Mouse (Mus musculus): Measurements from ENCODE around the gene Gm42878.

The Gm42878 gene

DNA sequence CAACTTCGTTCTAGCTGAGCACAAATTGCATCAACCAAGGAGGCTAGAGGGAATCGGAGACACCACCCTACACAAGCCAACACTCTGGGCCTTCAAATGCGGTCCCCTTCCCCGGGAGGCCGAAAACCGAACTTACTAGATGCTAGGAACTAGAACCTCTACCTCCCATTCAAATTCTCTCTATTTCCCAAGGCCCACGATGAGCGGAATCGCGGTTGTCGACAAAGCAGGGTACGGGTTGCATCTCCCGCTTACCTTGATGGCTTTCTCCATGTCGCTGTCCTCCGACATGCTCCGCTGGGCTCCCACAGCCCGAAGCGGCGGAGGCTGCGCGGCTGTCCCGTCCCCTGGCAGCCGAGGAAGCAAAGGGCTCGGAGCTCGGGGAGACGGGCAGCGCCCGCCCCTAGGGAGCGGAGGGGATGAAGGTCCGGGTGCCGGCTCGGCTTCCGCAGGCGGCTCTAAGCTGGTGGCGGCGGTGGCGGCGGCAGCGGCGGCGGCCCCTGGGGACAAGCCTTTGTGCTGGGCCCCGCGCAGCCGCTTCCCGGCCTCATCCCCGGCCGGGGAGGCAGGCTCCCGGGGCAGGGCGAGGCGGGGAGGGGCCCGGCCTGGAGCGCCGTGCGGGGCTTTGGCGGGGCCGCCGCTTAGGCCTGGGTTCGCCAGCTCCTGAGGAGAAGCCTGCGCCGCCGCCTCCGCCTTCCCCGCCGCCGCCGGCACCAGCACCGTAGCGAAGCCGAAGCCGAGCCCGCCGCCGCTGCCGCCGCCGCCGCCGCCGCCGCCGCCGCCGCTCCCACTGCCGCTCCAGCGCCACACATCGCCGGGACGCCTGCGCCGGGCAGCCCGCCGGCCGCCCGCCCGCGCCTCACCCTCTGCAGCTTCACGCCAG lies at the start of gene Gm42878, which contains the start of gene Adam1a:
Gene Gm42878, minus strand, starts transcription at position 573 of the 883 bp plus-strand sequence.
Gene Adam1a, minus strand, starts transcription at position 573 of the 883 bp plus-strand sequence.
- DNase-seq = no peak

- DNase-seq = no peak
Measured at GRCm38 (mm10) chr5:121594714-121595313, 49.5 kb upstream of the Gm42878 start.

DNA sequence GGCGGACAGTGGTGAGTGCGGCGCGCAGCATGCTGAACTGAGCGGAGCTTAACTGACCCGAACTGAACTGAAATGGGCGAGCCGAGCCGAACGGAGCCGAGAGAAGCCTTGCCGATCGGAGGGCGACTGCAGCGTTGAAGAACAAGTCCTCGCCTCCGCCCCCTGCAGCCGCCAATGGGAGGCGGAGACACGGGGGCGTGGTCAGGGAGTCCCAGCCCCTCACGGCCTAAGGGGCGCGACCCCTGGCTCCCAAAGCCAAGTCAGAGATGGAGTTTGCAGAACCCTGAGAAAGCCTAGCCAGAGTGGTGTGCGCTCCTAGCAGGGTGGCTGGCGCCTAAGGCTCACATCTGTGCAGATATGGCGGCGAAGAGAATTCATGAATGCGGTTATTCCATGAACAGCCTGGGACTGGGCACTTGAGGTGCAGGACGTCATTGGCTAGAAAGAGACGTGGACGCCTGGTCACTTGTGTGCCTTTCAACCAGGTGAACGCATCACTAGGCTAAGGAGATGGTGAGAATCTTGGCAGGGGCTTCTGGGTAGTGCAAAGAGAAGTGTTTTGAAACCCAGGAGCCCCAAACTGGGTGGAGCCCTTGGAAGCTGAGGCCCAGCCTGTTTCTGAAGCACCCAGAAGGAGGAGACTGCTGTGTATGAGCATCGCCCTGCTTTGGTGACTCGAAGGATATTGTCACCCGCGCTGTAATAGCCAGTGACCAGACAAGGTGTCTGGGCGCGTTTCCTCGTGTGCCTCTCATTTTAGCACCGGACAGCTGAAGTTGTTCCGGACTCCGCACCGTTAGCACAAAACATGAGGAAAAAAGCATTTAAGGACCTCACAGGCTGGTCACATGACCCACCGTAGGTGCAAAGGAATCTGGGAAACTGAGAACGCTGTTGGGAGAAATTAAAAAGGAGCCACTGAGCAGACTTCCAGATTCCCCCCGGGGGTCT lies 48.4 kb upstream of the Gm42878 start, which contains the start of gene Aldh2:
Gene Aldh2, minus strand, starts transcription at position 374 of the 951 bp plus-strand sequence.
- DNase-seq = peak; percentile 93

DNA sequence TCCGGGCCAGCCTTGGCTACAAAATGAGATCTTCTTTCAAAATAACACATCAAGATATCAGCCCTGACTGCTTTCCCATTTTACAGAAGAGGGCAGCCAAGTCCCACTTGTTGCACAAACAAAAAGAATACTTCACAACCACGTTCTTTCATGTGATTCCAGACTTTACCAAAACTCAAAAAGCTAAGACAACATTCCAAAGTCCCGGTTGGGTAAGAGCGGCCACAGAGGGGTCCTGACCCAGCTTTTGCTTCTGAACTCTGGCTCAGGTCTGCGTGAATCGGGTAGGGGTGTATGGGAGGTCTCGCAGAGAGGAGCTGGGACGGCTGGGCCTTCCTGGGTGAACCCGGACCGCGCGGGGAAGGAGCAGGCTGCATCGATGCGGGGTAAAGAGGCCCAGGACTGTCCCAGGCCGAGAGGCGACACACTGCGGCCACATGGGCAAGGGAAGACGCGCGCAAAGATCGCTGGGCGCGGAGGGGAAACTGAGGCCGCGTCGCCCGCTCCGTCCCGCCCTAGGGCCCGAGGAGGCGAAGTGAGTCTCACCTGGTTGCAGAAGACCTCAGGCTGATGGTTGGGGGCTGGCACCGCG lies 47.6 kb upstream of the Gm42878 start:
- no peak for DNase-seq

DNA sequence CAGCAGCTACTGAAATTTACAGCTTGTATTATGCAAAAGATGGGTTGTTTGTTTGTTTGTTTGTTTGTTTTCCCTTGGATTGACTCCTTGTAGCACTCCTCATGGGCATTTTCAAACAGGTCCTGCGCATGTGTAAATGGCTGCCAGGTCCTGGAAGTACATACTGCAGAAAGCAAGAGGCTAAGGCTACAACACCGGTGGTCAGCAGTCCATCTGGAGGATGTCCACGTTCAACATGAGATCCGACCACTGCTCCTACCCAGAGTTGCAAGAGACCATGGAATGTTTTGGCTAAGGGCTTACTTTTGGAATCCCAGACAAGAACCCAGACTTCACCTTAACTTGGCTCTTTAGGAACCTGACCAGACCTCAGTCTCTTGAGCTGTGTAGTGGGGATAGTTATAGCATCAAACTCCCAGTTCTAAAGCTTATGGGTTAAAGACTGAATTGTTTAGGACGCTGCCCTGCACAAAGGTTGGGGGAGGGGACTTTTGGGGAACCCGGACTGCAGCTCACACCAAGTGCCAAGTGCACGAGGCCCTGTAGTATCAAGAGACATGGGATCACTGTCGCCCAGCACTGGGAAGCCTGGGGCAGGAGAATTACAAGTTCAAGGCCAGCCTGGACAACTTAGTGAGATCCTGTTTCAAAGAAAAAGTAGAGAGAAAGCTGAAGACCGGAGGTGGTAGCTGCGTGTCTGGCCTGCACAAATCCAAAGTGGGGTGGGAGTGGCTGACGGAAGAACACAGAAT lies 47.0 kb upstream of the Gm42878 start:
- DNase-seq = no peak

DNA sequence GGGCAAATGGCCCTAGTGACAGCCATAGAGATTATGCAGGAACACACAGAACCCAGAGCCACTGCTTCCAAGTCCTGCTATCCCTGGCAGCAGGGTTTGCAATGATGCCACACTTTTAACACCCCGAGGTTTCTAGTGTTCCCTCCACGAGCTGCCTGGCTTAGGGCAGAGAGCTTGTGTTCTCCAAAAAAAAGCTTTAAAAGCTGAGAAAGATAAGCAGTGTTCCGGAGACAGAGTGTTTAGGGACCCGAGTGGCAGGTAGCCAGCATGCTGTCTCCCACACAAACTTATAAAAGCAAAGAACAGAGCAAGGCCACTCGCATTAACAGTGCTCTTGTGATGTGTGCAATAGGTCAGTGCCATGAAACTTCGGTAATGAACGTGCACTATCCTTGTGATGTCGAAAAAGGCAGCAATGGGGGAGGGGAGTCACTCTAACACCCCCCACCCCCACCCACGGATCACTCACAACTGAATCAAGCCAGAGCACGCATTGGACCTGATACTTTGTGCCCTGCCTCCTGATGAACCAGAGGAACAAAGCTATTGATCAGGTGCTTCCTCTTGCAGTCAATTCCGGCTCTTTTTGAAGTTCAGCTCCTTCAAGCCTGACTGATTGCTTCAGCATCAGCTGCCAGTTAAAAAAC lies 46.3 kb upstream of the Gm42878 start:
- no peak for DNase-seq

GRCm38 (mm10) chr5:121589928-121590327 lies 44.6 kb upstream of the Gm42878 start:
- DNase-seq = no peak

DNA sequence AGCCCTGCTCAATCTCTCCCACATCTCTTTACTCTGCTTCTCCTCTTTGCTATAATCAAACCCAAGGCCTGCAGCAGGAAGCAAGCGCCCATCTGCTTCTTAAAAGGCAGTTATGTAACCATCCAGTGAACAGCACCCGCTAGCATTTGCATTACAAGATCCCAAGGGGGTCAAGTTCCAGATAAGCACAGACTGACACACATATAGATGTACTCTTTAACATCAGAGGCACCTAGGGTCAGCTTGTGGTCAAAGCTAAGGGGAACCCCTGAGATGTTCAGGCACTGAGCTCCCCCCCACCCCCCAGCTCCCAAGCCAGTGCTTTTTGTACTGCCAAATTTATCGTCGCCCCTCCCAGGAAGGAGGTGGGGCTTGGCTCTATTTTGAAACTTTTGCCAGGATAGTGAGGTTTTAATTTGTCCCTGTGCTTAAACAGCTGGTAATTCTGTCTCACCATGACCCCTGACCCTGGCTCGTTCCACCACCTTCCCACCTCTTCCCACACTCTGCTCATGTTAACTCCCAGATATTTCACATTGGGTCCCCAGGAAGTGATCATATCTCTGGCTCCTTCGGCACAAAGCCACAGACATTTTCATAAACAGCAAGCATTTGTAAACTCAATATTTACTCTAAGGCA lies 41.2 kb upstream of the Gm42878 start:
- peak; percentile 44 for DNase-seq

DNA sequence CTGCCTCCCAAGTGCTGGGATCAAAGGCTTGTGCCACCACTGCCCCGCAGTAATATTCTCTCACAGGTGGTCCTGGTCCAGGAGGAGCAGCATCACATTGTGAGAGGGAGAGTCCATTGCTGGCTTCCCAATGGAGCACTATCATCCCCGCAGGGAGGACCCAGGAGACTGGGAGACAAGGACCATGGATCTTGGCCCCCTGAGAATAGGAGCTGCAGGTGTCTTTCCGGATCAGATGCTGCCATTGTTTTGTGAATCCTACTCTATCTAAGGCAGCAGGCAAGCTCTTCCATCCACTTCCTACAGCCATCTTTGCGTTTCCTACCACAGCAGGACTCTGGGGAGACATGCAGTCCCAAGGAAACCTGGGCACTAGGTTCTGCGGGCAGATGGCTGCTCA lies 40.4 kb upstream of the Gm42878 start:
- DNase-seq = no peak

GRCm38 (mm10) chr5:121585005-121585404 lies 39.7 kb upstream of the Gm42878 start:
- no peak for DNase-seq

DNA sequence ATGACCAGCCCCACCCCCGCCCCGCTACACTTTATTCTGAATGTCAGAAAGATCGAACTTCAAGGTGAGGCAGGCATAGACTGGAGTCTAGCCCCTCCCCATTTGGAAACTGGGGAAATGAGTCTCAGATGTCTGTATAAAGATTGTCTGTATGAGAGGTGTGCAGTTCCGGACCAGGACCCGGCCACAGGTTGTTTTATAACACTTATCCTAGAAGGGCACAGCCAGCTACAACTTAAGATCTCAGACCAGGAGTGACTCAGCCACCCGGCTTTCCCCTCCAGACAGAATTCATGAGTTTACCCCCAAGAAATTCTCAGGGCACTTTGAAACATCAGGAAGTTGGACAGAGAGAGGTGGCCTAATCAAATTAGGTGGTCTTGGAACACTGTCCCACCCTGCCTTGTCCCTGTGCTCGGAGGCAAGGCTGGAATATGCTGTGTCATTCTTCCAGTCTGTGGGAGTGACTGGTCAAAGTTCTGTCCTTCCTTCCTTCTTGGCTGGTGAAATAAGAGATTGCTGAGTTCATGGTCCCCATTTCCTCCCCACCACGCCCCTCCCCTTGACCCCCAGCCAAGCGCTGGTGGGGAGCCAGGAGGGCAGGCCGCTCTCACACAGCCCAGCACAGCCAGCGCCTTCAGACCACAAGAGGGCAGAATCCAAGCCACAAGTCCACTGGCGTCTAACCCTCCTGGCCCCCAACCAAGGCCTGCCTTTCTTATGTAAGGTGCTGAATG lies 38.7 kb upstream of the Gm42878 start:
- DNase-seq = peak; percentile 97

DNA sequence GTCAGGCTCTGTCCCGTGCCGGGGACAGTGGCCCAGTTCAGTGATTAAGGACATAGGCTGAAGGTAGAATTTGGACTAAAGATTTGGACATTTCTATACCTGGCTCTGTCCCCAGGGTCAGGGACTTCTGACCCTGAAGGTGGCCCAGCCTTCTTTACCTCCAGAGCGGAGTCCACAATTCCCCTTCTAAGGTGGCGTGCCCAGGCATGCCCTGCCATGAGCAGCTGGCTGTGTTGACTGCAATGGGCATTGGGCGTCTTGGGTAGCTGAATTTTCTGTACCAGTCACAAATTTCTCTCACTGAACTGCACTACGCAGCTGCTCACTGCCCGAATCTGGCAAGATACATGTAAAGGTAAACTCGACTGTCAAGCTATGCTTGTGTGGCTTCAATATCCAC lies 36.7 kb upstream of the Gm42878 start:
- no peak for DNase-seq

DNA sequence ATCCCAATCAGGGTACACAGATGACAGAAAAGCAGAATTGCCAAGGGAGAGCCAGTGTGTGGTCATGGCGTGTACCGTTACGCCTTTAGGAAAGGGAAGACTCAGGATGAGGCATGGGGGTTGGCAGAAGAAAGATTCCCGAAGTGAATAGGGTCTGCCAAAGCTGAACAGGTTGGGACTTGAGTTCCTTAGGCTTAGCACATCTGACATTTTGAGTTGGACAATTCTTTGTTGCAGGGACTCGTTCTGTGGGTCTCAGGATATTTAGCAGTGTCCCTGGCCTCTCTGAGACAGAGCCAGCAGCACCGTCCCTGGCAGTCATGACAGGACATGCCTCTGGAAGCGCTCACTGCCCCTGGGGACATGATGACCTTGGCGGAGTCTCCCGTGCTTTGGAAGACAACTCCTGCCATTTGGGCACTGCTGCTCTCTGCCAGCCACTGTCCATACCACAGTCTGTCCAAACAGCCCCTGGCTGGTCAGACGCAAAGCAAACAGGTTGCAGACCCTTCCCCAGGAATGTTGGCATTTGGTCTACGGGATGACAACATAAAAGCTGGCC lies 31.7 kb upstream of the Gm42878 start:
- no peak for DNase-seq

GRCm38 (mm10) chr5:121575867-121576266 lies 30.6 kb upstream of the Gm42878 start:
- DNase-seq = no peak

GRCm38 (mm10) chr5:121574145-121574544 lies 28.9 kb upstream of the Gm42878 start:
- DNase-seq = no peak

DNA sequence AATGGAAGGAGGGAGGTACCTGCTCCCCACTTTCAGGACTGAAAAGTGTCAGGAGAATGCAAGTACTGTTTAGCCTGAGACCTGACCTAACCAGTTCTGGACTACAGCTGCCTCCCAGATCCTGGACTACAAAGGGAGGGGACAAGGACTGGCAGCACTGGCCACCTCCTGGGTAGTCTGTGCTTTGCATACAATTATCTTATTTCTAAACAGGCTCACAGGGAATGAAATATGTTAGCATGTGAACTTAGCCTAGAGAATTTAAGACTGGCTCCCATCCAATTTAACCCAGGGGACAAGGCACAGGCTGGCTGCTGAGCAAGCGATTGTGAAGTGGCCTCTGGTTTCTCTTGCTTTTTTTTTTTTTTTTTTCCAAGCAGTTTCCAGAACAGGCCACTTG lies 25.5 kb upstream of the Gm42878 start:
- no peak for DNase-seq

DNA sequence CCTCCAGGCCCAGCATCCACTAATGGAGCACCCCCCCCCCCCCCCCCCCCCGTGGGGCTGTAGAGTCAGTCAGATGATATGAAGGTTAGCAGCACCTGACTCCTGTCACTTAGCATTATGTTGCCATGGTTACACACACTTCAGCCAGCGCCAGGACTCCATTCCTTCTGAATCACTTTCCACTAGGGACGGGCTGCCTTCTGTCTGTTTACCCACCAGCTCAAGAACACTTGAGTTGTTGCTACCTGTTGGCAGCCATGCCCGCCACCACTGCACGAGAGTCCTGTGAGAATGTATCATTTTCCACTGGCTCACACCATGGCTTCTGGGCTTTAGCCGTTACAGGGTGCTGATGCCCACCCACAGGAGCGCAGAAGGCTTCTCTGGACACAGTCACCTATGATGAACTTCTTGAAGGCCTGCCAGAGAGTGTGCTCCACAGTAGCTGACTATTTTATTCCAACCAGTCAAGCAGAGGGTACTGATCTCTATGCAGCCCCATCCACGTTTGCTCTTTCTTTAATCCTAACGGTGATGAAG lies 24.7 kb upstream of the Gm42878 start:
- no peak for DNase-seq

DNA sequence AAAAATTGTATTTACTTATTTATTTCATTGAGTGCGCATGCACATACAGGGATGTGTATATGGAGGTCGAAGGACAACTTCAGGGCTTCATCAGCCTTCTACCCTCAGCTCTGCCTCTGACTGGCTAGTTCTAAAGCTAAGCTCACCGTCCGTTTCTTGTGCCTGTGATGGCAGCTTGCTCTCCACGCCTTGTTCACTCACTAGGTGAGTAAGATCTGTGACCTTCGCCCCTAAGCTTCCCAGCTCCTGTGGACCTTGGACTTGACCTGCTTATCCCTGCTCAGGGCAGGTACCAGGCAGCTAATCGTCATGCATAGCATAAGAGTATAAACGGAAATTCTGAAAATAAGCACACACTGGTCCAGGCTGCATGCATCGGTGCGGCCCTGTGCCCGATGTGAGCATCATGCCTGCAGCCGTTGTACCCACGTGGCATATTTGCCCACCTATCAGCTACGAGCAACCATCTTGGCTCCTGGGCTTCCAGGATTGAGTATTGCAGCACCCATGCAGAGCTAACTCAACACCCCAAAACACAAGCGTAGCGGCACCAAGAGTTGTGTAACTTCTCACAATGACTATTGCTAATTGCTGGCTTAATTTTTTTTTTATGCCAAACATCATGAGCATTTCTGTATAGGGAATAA lies 20.9 kb upstream of the Gm42878 start:
- peak; percentile 68 for DNase-seq

GRCm38 (mm10) chr5:121564468-121564895 lies 19.2 kb upstream of the Gm42878 start:
- peak; percentile 91 for DNase-seq

All from kidney, postnatal 14 days (tissue).